Mouse (Mus musculus): ENCODE measurements around the gene Nfyc. TPM values are rescaled to one million over a fixed set of nuclear protein-coding genes. Genes with fewer than 3 reads are reported as not detected.

Gene Nfyc
- total and polyA plus RNA-seq, 3 experiments, result 33.6 to 51.1 (median 41.0) TPM

GRCm38 (mm10) chr4:120826418-120826817, 5.0 kb downstream of the Nfyc start:
- TF ChIP-seq HCFC1 (IDR thresholded peaks at IDR 0.05; ENCODE audit: low read depth, low read length), result no peak
- TF ChIP-seq CTCF (conservative IDR thresholded peaks at IDR 0.05 in 1 of 2, IDR thresholded peaks at IDR 0.05 in 1 of 2; ENCODE audit: low read depth in 2 of 2, low read length in 2 of 2), result no peak
- DNase-seq (ENCODE audit: extremely low read depth), result no peak
- Histone ChIP-seq H3K27ac (ENCODE audit: insufficient read depth, low read depth) (no peak overlapping the region), H3K9me3 (replicated peaks; ENCODE audit: low read length) (no peaks in the 10 kb centered on the region), H3K4me1 (ENCODE audit: control insufficient read depth in 1 of 2, insufficient read depth in 2 of 2) (peaks cover 5 to 34% of the 10 kb centered on the region in 2 experiments), H3K9ac (ENCODE audit: insufficient read depth, low read depth) (no peak overlapping the region), H3K27me3 (replicated peaks) (no peaks in the 10 kb centered on the region), H3K79me2 (replicated peaks; ENCODE audit: control insufficient read depth, extremely low read depth, insufficient read depth, poor library complexity, severe bottlenecking) (peaks cover 32% of the 10 kb centered on the region), H3K4me3 (replicated peaks in 1 of 3; ENCODE audit: low read depth in 2 of 3, low read length in 2 of 3, poor library complexity in 1 of 3) (no peak overlapping the region), H3K36me3 (replicated peaks in 1 of 2; ENCODE audit: control insufficient read depth in 1 of 2, insufficient read depth in 1 of 2, low read length in 1 of 2) (peaks cover 0 to 3% of the 10 kb centered on the region in 2 experiments), H3K4me2 (ENCODE audit: insufficient read depth, low read depth, poor library complexity, severe bottlenecking) (no peak overlapping the region)
- dilution Hi-C loops (cut with MboI; ENCODE audit: extremely low pct_ligation_motif_present, extremely low pct_unique_long_range_greater_than_20kb, low sequenced_read_pairs) (no loop called here), in situ Hi-C loops (cut with MboI; ENCODE audit: low pct_ligation_motif_present, low pct_unique_long_range_greater_than_20kb, low sequenced_read_pairs) (no loop called here)

GRCm38 (mm10) chr4:120825577-120826326, 5.6 kb downstream of the Nfyc start:
- no peaks in the 10 kb centered on the region for H3K27me3 ChIP-seq (replicated peaks)
- H3K4me1 ChIP-seq (ENCODE audit: control insufficient read depth in 1 of 2, insufficient read depth in 2 of 2), result peaks cover 5 to 41% of the 10 kb centered on the region in 2 experiments
- in situ Hi-C loops (cut with MboI; ENCODE audit: low pct_ligation_motif_present, low pct_unique_long_range_greater_than_20kb, low sequenced_read_pairs) (no loop called here), dilution Hi-C loops (cut with MboI; ENCODE audit: extremely low pct_ligation_motif_present, extremely low pct_unique_long_range_greater_than_20kb, low sequenced_read_pairs) (no loop called here)
- H3K36me3 ChIP-seq (replicated peaks in 1 of 2; ENCODE audit: control insufficient read depth in 1 of 2, insufficient read depth in 1 of 2, low read length in 1 of 2), result peaks cover 0 to 3% of the 10 kb centered on the region in 2 experiments
- peak overlapping the region; percentile 39; the same call in 1 of the 2 replicates for H3K4me2 ChIP-seq (ENCODE audit: insufficient read depth, low read depth, poor library complexity, severe bottlenecking)
- DNase-seq (ENCODE audit: extremely low read depth), result peak; percentile 99
- H3K9ac ChIP-seq (ENCODE audit: insufficient read depth, low read depth), result peak overlapping the region; percentile 94
- H3K27ac ChIP-seq (ENCODE audit: insufficient read depth, low read depth), result peak overlapping the region; percentile 90
- H3K4me3 ChIP-seq (replicated peaks in 1 of 3; ENCODE audit: low read depth in 2 of 3, low read length in 2 of 3, poor library complexity in 1 of 3), result peak overlapping the region; percentile 69 to 90 (median 83)
- H3K9me3 ChIP-seq (replicated peaks; ENCODE audit: low read length), result no peaks in the 10 kb centered on the region
- H3K79me2 ChIP-seq (replicated peaks; ENCODE audit: control insufficient read depth, extremely low read depth, insufficient read depth, poor library complexity, severe bottlenecking), result peaks cover 37% of the 10 kb centered on the region
- TF ChIP-seq JUN (IDR thresholded peaks at IDR 0.05; ENCODE audit: insufficient read depth, low read depth, low read length) (no peak), PAX5 (IDR thresholded peaks at IDR 0.05; ENCODE audit: low read length) (no peak), GABPA (IDR thresholded peaks at IDR 0.05; ENCODE audit: insufficient replicate concordance, low read depth, low read length) (no peak), ELF1 (IDR thresholded peaks at IDR 0.05; ENCODE audit: low read depth, low read length) (0 out of 2 replicates have a peak, but pooled peaks have one; percentile 33), JUND (conservative IDR thresholded peaks at IDR 0.05; ENCODE audit: low read depth, low read length) (no peak), RCOR1 (conservative IDR thresholded peaks at IDR 0.05; ENCODE audit: low read depth, low read length) (0 out of 2 replicates have a peak, but pooled peaks have one; percentile 48), USF1 (IDR thresholded peaks at IDR 0.05; ENCODE audit: low read depth, low read length) (no peak), POLR2A (IDR thresholded peaks at IDR 0.05; ENCODE audit: low read depth, low read length) (peak; percentile 84), NRF1 (IDR thresholded peaks at IDR 0.05; ENCODE audit: low read depth, low read length) (peak; percentile 75), IRF4 (IDR thresholded peaks at IDR 0.05; ENCODE audit: low read depth, low read length) (peak; percentile 62; the same call in 1 of the 2 replicates), MAX (IDR thresholded peaks at IDR 0.05; ENCODE audit: low read length) (peak; percentile 82; the same call in 1 of the 2 replicates), ZMIZ1 (IDR thresholded peaks at IDR 0.05; ENCODE audit: low read depth, low read length) (peak; percentile 76), MYC (IDR thresholded peaks at IDR 0.05; ENCODE audit: low read depth, low read length) (peak; percentile 63; the same call in 1 of the 2 replicates), TBP (conservative IDR thresholded peaks at IDR 0.05; ENCODE audit: low read depth, low read length) (peak; percentile 77; the same call in 1 of the 2 replicates), MAZ (IDR thresholded peaks at IDR 0.05; ENCODE audit: low read depth, low read length) (peak; percentile 97), POLR2AphosphoS2 (IDR thresholded peaks at IDR 0.05; ENCODE audit: low read depth, low read length) (peak; percentile 77; the same call in 1 of the 2 replicates), CTCF (conservative IDR thresholded peaks at IDR 0.05 in 1 of 2, IDR thresholded peaks at IDR 0.05 in 1 of 2; ENCODE audit: low read depth in 2 of 2, low read length in 2 of 2) (no peak), ETS1 (conservative IDR thresholded peaks at IDR 0.05; ENCODE audit: low read depth, low read length) (no peak; the same call in 1 of the 2 replicates), KAT2A (IDR thresholded peaks at IDR 0.05; ENCODE audit: insufficient replicate concordance, low read length) (0 out of 2 replicates have a peak, but pooled peaks have one; percentile 55), TCF12 (IDR thresholded peaks at IDR 0.05; ENCODE audit: low read depth, low read length) (peak; percentile 46), MXI1 (IDR thresholded peaks at IDR 0.05; ENCODE audit: low read depth, low read length) (peak; percentile 15; the same call in 1 of the 2 replicates), ZNF384 (IDR thresholded peaks at IDR 0.05; ENCODE audit: low read depth, low read length) (no peak), USF2 (conservative IDR thresholded peaks at IDR 0.05; ENCODE audit: low read depth, low read length) (no peak), ZKSCAN1 (IDR thresholded peaks at IDR 0.05; ENCODE audit: borderline replicate concordance, low read depth, low read length) (no peak), BHLHE40 (IDR thresholded peaks at IDR 0.05; ENCODE audit: low read depth, low read length) (peak; percentile 42; the same call in 1 of the 2 replicates), SIN3A (IDR thresholded peaks at IDR 0.05; ENCODE audit: low read length) (no peak), NELFE (IDR thresholded peaks at IDR 0.05; ENCODE audit: low read depth, low read length) (peak; percentile 93), SMC3 (IDR thresholded peaks at IDR 0.05; ENCODE audit: low read depth, low read length) (no peak), MAFK (IDR thresholded peaks at IDR 0.05; ENCODE audit: insufficient replicate concordance, low read length) (no peak), CHD2 (IDR thresholded peaks at IDR 0.05; ENCODE audit: low read length) (peak; percentile 99)

Measured in CH12.LX (cell line).